In the genomic region with DNA sequence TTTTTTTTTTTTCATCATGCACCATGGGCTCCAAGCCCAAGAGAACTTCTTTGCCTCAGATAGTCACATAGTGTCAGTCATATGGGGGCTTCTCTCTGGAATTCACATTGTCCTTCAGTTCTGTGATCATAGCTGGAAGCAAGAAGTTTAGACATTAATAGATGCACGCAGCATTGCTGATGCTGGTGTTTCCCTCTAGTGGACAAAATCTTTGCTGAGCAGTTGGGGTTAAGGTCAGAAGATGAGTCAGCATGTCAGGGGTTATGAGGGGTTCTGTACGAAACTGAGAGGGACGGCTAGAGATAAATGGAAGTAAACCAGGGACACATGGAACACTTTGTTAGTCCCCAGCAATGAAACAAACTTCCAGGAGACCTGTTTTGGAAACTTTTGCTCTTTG, we compare ENCODE assay signal across 12 mouse cellular contexts.
DNase-seq lines count a peak whose midpoint lies in the region; ATAC-seq and TF ChIP-seq lines count a peak whose summit lies in the region.
"Had no signal": no experiment of that assay in that cellular context is flagged by ENCODE, and none has a peak within 500 bp of the region (broad histone marks: within the 10 kb centered on the region; RNA-seq: fewer than 3 reads in every experiment).

No protein-coding gene starts in this region.

- H3K27me3 ChIP-seq in midbrain, postnatal 0 days (ENCODE audit: insufficient read depth, low read length): no peaks in the 10 kb centered on the region
- H3K27me3 ChIP-seq in midbrain, embryonic 16.5 days (ENCODE audit: control insufficient read depth, insufficient read depth, low read depth, low read length): no peaks in the 10 kb centered on the region
- H3K27me3 ChIP-seq: limb, embryonic 13.5 days had no signal

- peaks cover 13% of the 10 kb centered on the region for H3K36me3 ChIP-seq in midbrain, postnatal 0 days (ENCODE audit: insufficient read depth, low read length)
- no peaks in the 10 kb centered on the region for H3K36me3 ChIP-seq in midbrain, embryonic 16.5 days (ENCODE audit: control insufficient read depth, insufficient read depth, low read length)
- H3K36me3 ChIP-seq: G1E; limb, embryonic 13.5 days had no signal

- no peak overlapping the region for H3K27ac ChIP-seq in gastrocnemius, adult 2 months
- H3K27ac ChIP-seq in midbrain, postnatal 0 days (ENCODE audit: low read depth, low read length): no peak overlapping the region
- H3K27ac ChIP-seq in midbrain, embryonic 16.5 days (ENCODE audit: low read length): no peak overlapping the region
- H3K27ac ChIP-seq: limb, embryonic 13.5 days had no signal

- TF ChIP-seq CTCF in gastrocnemius, adult 2 months (IDR thresholded peaks at IDR 0.05): peak; percentile 51
- TF ChIP-seq CTCF in midbrain, postnatal 0 days (IDR thresholded peaks at IDR 0.05): peak; percentile 63

- WGBS in midbrain, postnatal 0 days: 60% methylated on average over 3 of the region's 3 CpGs
- 68% methylated on average over 3 of the region's 3 CpGs for WGBS in midbrain, embryonic 16.5 days

- intact Hi-C loops in gastrocnemius, adult 2 months (cut with DNase I): no loop called here

- no peak for ATAC-seq in midbrain, postnatal 0 days (ENCODE audit: low FRiP score)
- no peak for ATAC-seq in midbrain, embryonic 16.5 days

- H3K9ac ChIP-seq in midbrain, postnatal 0 days (replicated peaks; ENCODE audit: low read length, poor library complexity, severe bottlenecking): no peak overlapping the region
- H3K9ac ChIP-seq in midbrain, embryonic 16.5 days (ENCODE audit: low read depth, low read length): no peak overlapping the region
- H3K9ac ChIP-seq: limb, embryonic 13.5 days had no signal

- no peaks in the 10 kb centered on the region for H3K4me1 ChIP-seq in midbrain, postnatal 0 days (ENCODE audit: insufficient read depth, low read length)
- H3K4me1 ChIP-seq in midbrain, embryonic 16.5 days (ENCODE audit: control insufficient read depth, insufficient read depth, low read length): no peaks in the 10 kb centered on the region; the same call in 1 of the 2 replicates

- no peak overlapping the region for H3K4me3 ChIP-seq in gastrocnemius, adult 2 months
- H3K4me3 ChIP-seq in midbrain, postnatal 0 days (ENCODE audit: low read depth, low read length): no peak overlapping the region
- no peak overlapping the region for H3K4me3 ChIP-seq in midbrain, embryonic 16.5 days (ENCODE audit: low read depth, low read length)
- H3K4me3 ChIP-seq: limb, embryonic 13.5 days had no signal

- no peak overlapping the region for H3K4me2 ChIP-seq in midbrain, postnatal 0 days (ENCODE audit: low read depth, low read length, poor library complexity, severe bottlenecking)
- H3K4me2 ChIP-seq in midbrain, embryonic 16.5 days (ENCODE audit: low read length): no peak overlapping the region
- H3K4me2 ChIP-seq: limb, embryonic 13.5 days had no signal

- no peaks in the 10 kb centered on the region for H3K9me3 ChIP-seq in midbrain, postnatal 0 days (ENCODE audit: low read length)
- no peaks in the 10 kb centered on the region for H3K9me3 ChIP-seq in midbrain, embryonic 16.5 days (replicated peaks; ENCODE audit: control insufficient read depth, low read length, poor library complexity, severe bottlenecking)
- H3K9me3 ChIP-seq: G1E; limb, embryonic 13.5 days had no signal

- DNase-seq in gastrocnemius, adult 2 months: no peak
- DNase-seq in gastrocnemius, postnatal 10 days: no peak
- DNase-seq in midbrain, postnatal 0 days (ENCODE audit: low spot score): no peak
- DNase-seq in embryo, embryonic 10.5 days (ENCODE audit: low spot score): peak; percentile 50
- DNase-seq in thymus, postnatal 14 days: peak; percentile 60
- DNase-seq in neural tube, embryonic 10.5 days (ENCODE audit: extremely low spot score, low spot score): no peak
- no peak for DNase-seq in urinary bladder, postnatal 25 days (ENCODE audit: low spot score)
- DNase-seq: cerebellum, adult 2 months; kidney, postnatal 36 days had no signal

Comparison
In these comparisons a context has a peak if more than half of its experiments do, and no peak if none do; other contexts are left out.
1. DNase-seq: peak in embryo, embryonic 10.5 days (single experiment) and thymus, postnatal 14 days (single experiment); none in gastrocnemius, adult 2 months (single experiment), gastrocnemius, postnatal 10 days (single experiment), midbrain, postnatal 0 days (single experiment), neural tube, embryonic 10.5 days (single experiment) and urinary bladder, postnatal 25 days (single experiment).